Mouse (Mus musculus): ENCODE measurements around the gene Cep104. TPM values are rescaled to one million over a fixed set of nuclear protein-coding genes. Genes with fewer than 3 reads are reported as not detected.

The Cep104 gene
- 8.5 TPM for polyA plus RNA-seq (2017; shearing (Covaris generic))

DNA sequence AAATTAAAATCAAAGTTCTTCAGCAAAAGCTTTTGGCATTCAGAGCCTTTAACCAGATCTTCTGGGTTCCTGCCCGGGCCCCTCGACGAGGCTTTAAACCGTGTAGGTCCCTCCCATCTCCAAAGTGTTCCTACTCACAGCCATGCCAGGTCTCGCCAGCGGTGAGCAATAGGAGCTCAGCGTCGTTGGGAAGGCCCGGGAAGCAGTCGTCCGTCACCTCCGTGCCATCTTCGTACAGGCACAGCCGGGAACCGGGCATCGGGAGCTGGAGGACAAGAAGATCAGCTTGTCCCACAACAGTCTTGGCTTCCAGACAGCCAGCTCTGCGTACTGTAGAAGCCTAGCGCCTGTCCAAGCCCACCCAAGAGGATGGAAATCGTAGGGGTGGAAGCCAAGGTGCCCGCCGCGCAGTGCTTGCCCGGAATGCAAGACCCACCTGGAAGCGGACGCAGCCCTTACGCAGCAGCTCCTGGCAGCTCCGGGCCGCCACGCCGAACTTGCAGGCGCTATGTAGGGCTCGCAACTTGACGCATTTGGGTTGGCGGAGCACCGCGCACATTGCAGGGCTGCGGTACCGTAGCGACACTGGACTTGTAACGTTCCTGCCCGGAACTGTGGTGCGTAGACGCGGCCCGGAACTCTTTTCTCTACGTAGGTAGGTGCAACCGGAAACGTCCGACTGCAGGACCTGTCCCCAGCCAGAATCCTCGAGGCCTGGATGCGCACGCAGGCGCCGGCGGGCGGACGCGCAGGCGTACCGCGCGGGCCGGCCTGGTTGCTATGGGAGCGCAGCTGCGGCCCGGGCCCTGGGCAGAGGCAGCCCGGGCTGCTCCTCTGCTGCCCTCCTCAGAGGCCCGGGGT lies at the start of gene Cep104, which contains the start of gene Dffb:
Gene Cep104, plus strand, starts transcription at position 764 of the 861 bp plus-strand sequence.
Gene Dffb, minus strand, starts transcription at position 696 of the 861 bp plus-strand sequence.

DNA sequence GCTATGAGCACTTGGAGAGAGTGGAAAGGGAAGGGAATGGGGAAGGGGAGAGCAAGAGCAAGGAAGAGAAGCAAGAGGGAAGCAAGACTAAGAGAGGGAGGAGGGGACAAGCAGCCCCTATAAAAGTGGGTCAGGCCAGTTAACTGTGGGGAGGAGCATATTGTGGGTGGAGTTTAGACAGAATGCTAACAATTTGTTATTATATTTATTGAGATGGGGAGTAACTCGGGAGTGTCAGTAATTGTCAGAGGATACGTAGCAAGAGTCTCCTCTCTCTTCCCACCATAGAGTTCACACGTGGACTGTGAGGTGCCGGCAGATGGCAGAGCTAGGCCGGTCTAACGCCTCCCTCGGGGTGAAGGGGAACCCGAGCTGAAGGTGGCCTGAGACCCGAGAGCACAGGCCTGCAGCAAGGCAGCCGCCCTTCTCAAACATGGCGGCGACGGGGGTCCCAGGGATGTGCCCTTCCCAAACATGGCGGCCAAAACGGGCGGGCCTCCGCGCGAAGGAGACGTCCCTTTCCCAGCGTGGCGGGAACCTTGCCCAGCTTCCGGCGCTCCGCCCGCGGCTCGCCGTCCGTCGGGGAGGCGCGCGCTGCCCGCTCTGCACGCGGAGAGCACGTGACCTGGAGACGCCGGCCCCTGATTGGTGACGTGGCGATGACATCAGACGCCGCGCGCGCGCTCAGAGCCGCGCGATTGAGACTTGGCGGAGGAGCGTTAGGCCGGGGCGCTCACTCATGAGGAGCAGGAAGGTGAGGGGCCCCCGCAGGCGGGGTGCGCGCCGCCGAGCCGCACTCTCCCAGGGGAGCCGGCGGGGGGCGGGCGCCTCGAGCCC lies 18.2 kb upstream of the Cep104 start, which contains the start of gene A430005L14Rik:
Gene A430005L14Rik, plus strand, starts transcription at position 669 of the 837 bp plus-strand sequence.

DNA sequence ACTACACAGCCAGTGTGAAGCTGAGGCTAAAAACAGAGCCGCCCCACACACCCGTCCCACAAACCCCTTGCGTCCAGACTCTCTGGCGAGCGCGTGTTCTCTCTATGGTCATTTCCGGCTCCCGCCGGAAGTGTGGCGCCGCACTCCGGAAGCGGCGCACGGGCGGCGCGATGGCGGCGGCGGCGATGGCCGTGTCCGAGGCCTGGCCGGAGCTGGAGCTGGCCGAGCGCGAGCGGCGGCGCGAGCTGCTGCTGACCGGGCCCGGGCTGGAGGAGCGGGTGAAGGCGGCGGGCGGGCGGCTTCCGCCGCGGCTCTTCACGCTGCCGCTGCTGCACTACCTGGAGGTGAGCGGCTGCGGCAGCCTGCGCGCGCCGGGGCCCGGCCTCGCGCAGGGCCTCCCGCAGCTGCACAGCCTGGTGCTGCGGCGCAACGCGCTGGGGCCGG lies 36.7 kb downstream of the Cep104 start, which contains the start of gene Lrrc47:
Gene Lrrc47, plus strand, starts transcription at position 86 of the 444 bp plus-strand sequence.

DNA sequence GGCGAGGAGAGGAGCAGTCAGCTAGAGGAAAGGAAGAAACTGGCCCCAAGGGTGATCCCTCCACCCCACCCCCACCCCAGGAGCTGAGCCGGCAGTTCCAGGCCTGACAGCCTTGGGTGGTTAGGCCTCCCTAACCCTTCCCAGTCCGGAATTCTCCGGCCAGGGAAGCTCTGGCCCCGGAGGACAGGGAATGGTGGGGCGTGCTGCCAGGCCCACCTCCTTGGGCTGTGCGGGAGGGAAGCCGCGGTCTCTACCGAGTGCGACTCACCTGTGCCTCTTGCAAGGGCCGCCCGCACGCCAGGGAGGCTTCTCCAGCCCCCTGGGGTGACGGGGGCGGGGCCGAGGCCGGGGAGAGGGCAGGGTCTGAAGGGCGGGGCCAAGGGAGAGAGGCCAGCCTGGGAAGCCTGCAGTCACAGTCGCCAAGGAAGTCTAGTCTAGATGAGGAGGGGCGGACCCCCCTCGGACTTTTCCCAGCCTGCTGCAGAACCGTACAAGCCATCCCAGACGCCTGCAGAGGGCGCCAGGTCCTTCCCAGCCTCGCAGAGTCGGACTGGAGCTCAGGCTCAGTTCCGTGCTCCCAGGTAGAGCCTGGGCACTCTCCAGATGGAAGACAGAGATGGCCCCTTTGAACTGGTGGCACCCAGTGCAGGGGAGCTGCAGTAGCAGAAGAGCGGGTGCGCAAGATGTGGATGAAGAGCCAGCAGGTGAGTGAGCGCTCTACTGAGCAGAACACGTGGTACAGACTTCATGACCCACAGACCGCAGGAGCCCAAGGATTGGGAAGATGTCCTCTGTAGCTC lies 50.8 kb downstream of the Cep104 start, which contains the start of gene Smim1:
Gene Smim1, minus strand, starts transcription at position 590 of the 800 bp plus-strand sequence.

DNA sequence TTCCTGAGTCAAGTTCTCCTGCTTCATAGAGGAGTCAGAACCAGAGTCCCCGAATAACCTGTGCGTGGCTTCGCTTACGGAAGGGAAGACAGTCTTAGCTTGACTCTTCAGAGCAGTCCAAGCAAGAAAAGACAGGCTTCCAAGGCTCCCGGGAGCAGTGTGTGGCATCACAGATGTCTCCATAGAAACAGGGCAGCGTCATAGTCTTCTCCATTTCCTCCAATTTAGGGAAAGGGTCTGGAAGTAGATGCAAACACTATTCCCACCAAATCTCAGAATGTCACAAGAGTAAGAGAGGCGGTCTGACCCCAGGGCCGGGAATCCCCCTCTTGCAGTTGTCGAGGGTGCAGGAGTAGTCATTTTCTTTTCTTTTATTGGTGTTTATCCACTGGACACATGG lies 67.6 kb downstream of the Cep104 start, which contains the start of gene Ccdc27:
Gene Ccdc27, minus strand, starts transcription at position 101 of the 400 bp plus-strand sequence.

Other genes starting within 250 kb of the Cep104 start
- gene A430005L14Rik, start 18.0 kb upstream of the Cep104 start, polyA plus RNA-seq (2017; shearing (Covaris generic)) = 81.8 TPM
- gene Dffb, start 68 bp upstream of the Cep104 start, polyA plus RNA-seq (2017; shearing (Covaris generic)) = 23.5 TPM
- gene Lrrc47, start 36.5 kb downstream of the Cep104 start, polyA plus RNA-seq (2017; shearing (Covaris generic)) = 2.4 TPM
- 1.5 TPM for gene Smim1, start 51.0 kb downstream of the Cep104 start, polyA plus RNA-seq (2017; shearing (Covaris generic))
- gene Ccdc27, start 67.5 kb downstream of the Cep104 start, polyA plus RNA-seq (2017; shearing (Covaris generic)) = not detected
- 0.20 TPM for gene Trp73, start 165.0 kb downstream of the Cep104 start, polyA plus RNA-seq (2017; shearing (Covaris generic))
- 39.8 TPM for gene Wrap73, start 167.2 kb downstream of the Cep104 start, polyA plus RNA-seq (2017; shearing (Covaris generic))
- gene Tprgl, start 185.5 kb downstream of the Cep104 start, polyA plus RNA-seq (2017; shearing (Covaris generic)) = 22.9 TPM
- not detected for gene Megf6, start 195.5 kb downstream of the Cep104 start, polyA plus RNA-seq (2017; shearing (Covaris generic))